In the genomic region with DNA sequence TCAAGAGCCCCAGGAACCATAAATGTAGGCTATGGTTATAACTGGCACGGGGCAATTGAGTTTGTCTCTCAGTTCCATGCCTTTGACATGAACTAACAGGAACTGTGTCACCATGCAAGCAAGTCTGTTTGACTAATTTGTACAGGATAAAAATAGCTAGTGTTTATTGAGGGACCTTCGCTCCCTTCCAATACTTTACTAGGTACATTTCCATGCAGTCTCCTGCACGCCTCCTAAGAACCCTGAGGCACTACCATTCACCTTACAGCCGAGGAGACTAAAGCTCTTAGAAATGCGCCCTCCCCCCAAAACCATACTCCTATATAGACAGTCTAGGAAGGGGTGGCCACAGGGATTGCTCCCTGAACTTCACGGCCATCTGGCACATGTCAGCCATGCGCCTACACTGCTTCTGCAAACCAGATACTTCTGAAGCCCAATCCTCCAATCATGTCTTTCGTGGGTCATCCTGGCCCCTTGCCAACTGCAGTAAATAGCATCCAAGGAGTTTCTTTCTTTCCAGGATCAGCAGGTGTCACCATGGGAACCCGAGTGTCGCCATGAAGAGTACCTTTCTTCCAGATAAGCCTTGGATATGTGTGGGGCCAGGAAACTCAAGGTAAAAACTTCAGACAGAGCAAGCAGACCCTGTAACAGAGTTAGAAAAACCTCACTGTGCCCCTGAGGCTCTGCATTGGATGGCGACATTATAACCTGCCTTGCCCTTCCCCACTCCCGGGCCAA, we compare ENCODE assay signal across 20 mouse cellular contexts.
DNase-seq lines count a peak whose midpoint lies in the region; ATAC-seq and TF ChIP-seq lines count a peak whose summit lies in the region.
"Had no signal": no experiment of that assay in that cellular context is flagged by ENCODE, and none has a peak within 500 bp of the region (broad histone marks: within the 10 kb centered on the region; RNA-seq: fewer than 3 reads in every experiment).

No protein-coding gene starts in this region.

- H3K36me3 ChIP-seq in heart, embryonic 11.5 days (ENCODE audit: control insufficient read depth, insufficient read depth, low read length), result no peaks in the 10 kb centered on the region
- H3K36me3 ChIP-seq in heart, embryonic 15.5 days, result no peaks in the 10 kb centered on the region
- H3K36me3 ChIP-seq in intestine, embryonic 14.5 days (ENCODE audit: control insufficient read depth, insufficient read depth, low read length), result no peaks in the 10 kb centered on the region
- H3K36me3 ChIP-seq in intestine, embryonic 16.5 days (ENCODE audit: control insufficient read depth, insufficient read depth, low read length), result no peaks in the 10 kb centered on the region
- H3K36me3 ChIP-seq in lung, postnatal 0 days (ENCODE audit: insufficient read depth, low read length), result no peaks in the 10 kb centered on the region
- H3K36me3 ChIP-seq: embryonic facial prominence, embryonic 15.5 days had no signal

- 67% methylated on average over 12 of the region's 12 CpGs for WGBS in heart, embryonic 11.5 days (ENCODE audit: insufficient replicate concordance)
- WGBS in heart, embryonic 15.5 days, result 57% methylated on average over 12 of the region's 12 CpGs
- WGBS in intestine, embryonic 14.5 days, result 69% methylated on average over 12 of the region's 12 CpGs
- 59% methylated on average over 12 of the region's 12 CpGs for WGBS in intestine, embryonic 16.5 days
- 60% methylated on average over 12 of the region's 12 CpGs for WGBS in lung, postnatal 0 days

- TF ChIP-seq CTCF in lung, postnatal 0 days (IDR thresholded peaks at IDR 0.05), result no peak

- ATAC-seq in heart, embryonic 11.5 days (replicated peaks; ENCODE audit: insufficient number of reproducible peaks, low FRiP score, low TSS enrichment), result no peak
- ATAC-seq in heart, embryonic 15.5 days (replicated peaks; ENCODE audit: insufficient number of reproducible peaks, insufficient read depth, low FRiP score, low read depth), result no peak
- ATAC-seq in intestine, embryonic 14.5 days (replicated peaks; ENCODE audit: low FRiP score, low TSS enrichment, low read depth), result 0 out of 2 replicates have a peak, but pooled peaks have one; percentile 15
- ATAC-seq in intestine, embryonic 16.5 days, result peak; percentile 85
- ATAC-seq in lung, postnatal 0 days, result no peak
- ATAC-seq: forebrain, embryonic 14.5 days; hindbrain, embryonic 16.5 days; inflammation-experienced regulatory T-cells, adult 6 months had no signal

- H3K4me1 ChIP-seq in heart, embryonic 11.5 days (ENCODE audit: control insufficient read depth, insufficient read depth, low read length), result peaks cover 5% of the 10 kb centered on the region; the same call in 1 of the 2 replicates
- peaks cover 10% of the 10 kb centered on the region for H3K4me1 ChIP-seq in heart, embryonic 15.5 days (replicated peaks)
- H3K4me1 ChIP-seq in intestine, embryonic 14.5 days (replicated peaks; ENCODE audit: control insufficient read depth, insufficient read depth, low read length), result peaks cover 4% of the 10 kb centered on the region; the same call in 1 of the 2 replicates
- no peaks in the 10 kb centered on the region for H3K4me1 ChIP-seq in intestine, embryonic 16.5 days (ENCODE audit: control insufficient read depth, insufficient read depth, low read length)
- H3K4me1 ChIP-seq in lung, postnatal 0 days (ENCODE audit: insufficient read depth, low read depth, low read length), result no peaks in the 10 kb centered on the region
- H3K4me1 ChIP-seq: embryonic facial prominence, embryonic 15.5 days had no signal

- intact Hi-C loops in heart, postnatal 10 days (cut with DNase I), result no loop called here

- no peak overlapping the region for H3K4me2 ChIP-seq in heart, embryonic 11.5 days
- no peak overlapping the region for H3K4me2 ChIP-seq in heart, embryonic 15.5 days
- no peak overlapping the region for H3K4me2 ChIP-seq in intestine, embryonic 14.5 days (ENCODE audit: low read length)
- no peak overlapping the region for H3K4me2 ChIP-seq in intestine, embryonic 16.5 days (ENCODE audit: low read depth, low read length)
- no peak overlapping the region for H3K4me2 ChIP-seq in lung, postnatal 0 days (replicated peaks; ENCODE audit: low read depth, low read length)
- H3K4me2 ChIP-seq: embryonic facial prominence, embryonic 15.5 days had no signal

- DNase-seq in heart, postnatal 10 days, result no peak
- no peak for DNase-seq in heart, adult 18-20 months
- DNase-seq in intestine, embryonic 14.5 days (ENCODE audit: low spot score), result no peak
- no peak for DNase-seq in lung, postnatal 0 days (ENCODE audit: low spot score)
- DNase-seq: adrenal gland, adult 2 months; adrenal gland, postnatal 25 days; cerebellum, adult 2 months; cerebellum, postnatal 10 days; embryo, embryonic 11 days; gastrocnemius, postnatal 36 days; kidney, adult 8-10 months had no signal

- TF ChIP-seq EP300 in lung, postnatal 0 days (IDR thresholded peaks at IDR 0.05), result no peak

- H3K9ac ChIP-seq in heart, embryonic 11.5 days (ENCODE audit: low read depth, low read length), result 0 out of 2 replicates have a peak overlapping the region, but pooled peaks have one; percentile 46
- H3K9ac ChIP-seq in heart, embryonic 15.5 days, result no peak overlapping the region
- no peak overlapping the region for H3K9ac ChIP-seq in intestine, embryonic 14.5 days (ENCODE audit: low read length)
- no peak overlapping the region for H3K9ac ChIP-seq in intestine, embryonic 16.5 days (ENCODE audit: low read depth, low read length)
- H3K9ac ChIP-seq in lung, postnatal 0 days (replicated peaks; ENCODE audit: low read depth), result no peak overlapping the region
- H3K9ac ChIP-seq: embryonic facial prominence, embryonic 15.5 days had no signal

- H3K27me3 ChIP-seq in heart, embryonic 11.5 days (ENCODE audit: control insufficient read depth, insufficient read depth, low read length), result peaks cover 10% of the 10 kb centered on the region
- peaks cover 12% of the 10 kb centered on the region for H3K27me3 ChIP-seq in heart, embryonic 15.5 days
- H3K27me3 ChIP-seq in intestine, embryonic 14.5 days (replicated peaks; ENCODE audit: control insufficient read depth, insufficient read depth, low read length), result 0 out of 2 replicates have a peak, but pooled peaks cover 3% of the 10 kb centered on the region
- H3K27me3 ChIP-seq in intestine, embryonic 16.5 days (replicated peaks; ENCODE audit: control insufficient read depth, insufficient read depth, low read length), result no peaks in the 10 kb centered on the region
- H3K27me3 ChIP-seq in lung, postnatal 0 days (replicated peaks; ENCODE audit: insufficient read depth, low read length), result 0 out of 2 replicates have a peak, but pooled peaks cover under 1% of the 10 kb centered on the region

- no peaks in the 10 kb centered on the region for H3K9me3 ChIP-seq in heart, embryonic 11.5 days (replicated peaks; ENCODE audit: control insufficient read depth, low read length)
- no peaks in the 10 kb centered on the region for H3K9me3 ChIP-seq in heart, embryonic 15.5 days (replicated peaks)
- H3K9me3 ChIP-seq in intestine, embryonic 14.5 days (ENCODE audit: control insufficient read depth, low read length), result no peaks in the 10 kb centered on the region
- H3K9me3 ChIP-seq in intestine, embryonic 16.5 days (ENCODE audit: control insufficient read depth, low read length), result no peaks in the 10 kb centered on the region
- no peaks in the 10 kb centered on the region for H3K9me3 ChIP-seq in lung, postnatal 0 days (ENCODE audit: low read length)
- H3K9me3 ChIP-seq: embryonic facial prominence, embryonic 15.5 days; forebrain, embryonic 10.5 days had no signal

- H3K4me3 ChIP-seq in heart, embryonic 11.5 days (ENCODE audit: low read depth, low read length), result no peak overlapping the region
- no peak overlapping the region for H3K4me3 ChIP-seq in heart, embryonic 15.5 days
- no peak overlapping the region for H3K4me3 ChIP-seq in intestine, embryonic 14.5 days (ENCODE audit: low read depth, low read length)
- no peak overlapping the region for H3K4me3 ChIP-seq in intestine, embryonic 16.5 days (ENCODE audit: low read length)
- H3K4me3 ChIP-seq in lung, postnatal 0 days (ENCODE audit: low read depth, low read length), result no peak overlapping the region
- H3K4me3 ChIP-seq: embryonic facial prominence, embryonic 15.5 days; erythroblast, embryonic 14.5 days; forebrain, embryonic 10.5 days had no signal

- H3K27ac ChIP-seq in heart, embryonic 11.5 days (ENCODE audit: low read depth, low read length), result no peak overlapping the region
- H3K27ac ChIP-seq in heart, embryonic 15.5 days, result 0 out of 2 replicates have a peak overlapping the region, but pooled peaks have one; percentile 34
- H3K27ac ChIP-seq in intestine, embryonic 14.5 days (ENCODE audit: low read depth), result no peak overlapping the region
- H3K27ac ChIP-seq in intestine, embryonic 16.5 days (ENCODE audit: low read length), result no peak overlapping the region; the same call in 1 of the 2 replicates
- H3K27ac ChIP-seq in lung, postnatal 0 days (ENCODE audit: low read length), result no peak overlapping the region
- H3K27ac ChIP-seq: embryonic facial prominence, embryonic 15.5 days; forebrain, embryonic 10.5 days had no signal

Comparison
In these comparisons a context has a peak if more than half of its experiments do, and no peak if none do; other contexts are left out.
1. ATAC-seq: peak in intestine, embryonic 14.5 days (single experiment) and intestine, embryonic 16.5 days (single experiment); none in heart, embryonic 11.5 days (single experiment), heart, embryonic 15.5 days (single experiment) and lung, postnatal 0 days (single experiment).